Mouse (Mus musculus) A20 (cell line): ENCODE results near the gene Pheta1.

ENCODE experiments used
- DNase-seq: peaks from one replicate; pipeline ENCODE4 v3.0.0-alpha.2; 2011; ENCODE audit warnings: low read depth, low spot score

The Pheta1 gene

DNA sequence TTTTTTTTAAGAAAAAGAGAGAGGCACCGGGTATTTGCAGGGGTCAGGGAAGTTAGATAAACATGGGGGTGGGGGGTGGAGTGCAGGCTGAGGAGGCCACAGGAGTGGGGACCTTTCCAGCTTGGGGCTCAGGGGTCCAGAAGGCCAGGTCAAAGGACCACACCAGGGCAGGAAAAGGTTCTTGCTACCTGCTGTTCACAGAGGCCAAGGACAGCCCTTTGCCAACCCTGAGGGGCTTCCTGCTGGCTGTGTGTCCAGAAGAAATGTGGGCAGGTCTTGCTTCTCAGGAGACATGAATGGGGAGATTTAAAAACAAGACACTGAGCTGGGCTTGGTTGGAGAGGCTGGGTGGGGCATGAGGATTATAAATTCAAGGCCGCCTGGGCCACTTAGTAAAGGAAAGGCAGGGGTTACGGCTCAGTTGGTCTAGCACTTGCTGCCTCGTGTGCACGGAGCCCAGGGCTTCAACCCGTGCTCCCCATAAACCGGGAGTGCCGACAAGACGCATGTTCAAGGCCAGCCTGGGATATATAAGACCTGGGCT lies 41.1 kb downstream of the Pheta1 start:
- no peak for DNase-seq

GRCm38 (mm10) chr5:121890925-121891324 lies 42.1 kb downstream of the Pheta1 start:
- DNase-seq, result no peak

GRCm38 (mm10) chr5:121892281-121892680 lies 43.5 kb downstream of the Pheta1 start:
- no peak for DNase-seq

DNA sequence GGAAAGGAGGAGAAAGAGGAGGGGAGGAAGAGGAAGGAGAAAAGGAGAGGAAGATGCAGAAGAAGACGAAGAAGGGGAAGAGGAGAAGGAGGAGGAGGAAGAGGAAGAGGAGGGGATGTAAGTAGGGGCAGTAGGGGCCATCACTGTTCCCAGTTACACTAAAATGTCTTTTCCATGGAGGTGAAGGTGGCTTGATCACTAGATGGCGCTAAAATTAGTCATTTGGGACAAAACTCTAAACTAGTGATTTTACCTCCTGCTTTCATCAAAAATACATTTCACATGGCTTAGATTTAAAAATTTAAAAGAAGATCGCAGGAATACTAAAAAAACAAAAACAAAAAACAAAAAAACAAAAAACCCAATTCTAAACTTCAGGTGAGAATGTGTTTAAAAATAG lies 44.8 kb downstream of the Pheta1 start:
- DNase-seq, result peak; percentile 35

DNA sequence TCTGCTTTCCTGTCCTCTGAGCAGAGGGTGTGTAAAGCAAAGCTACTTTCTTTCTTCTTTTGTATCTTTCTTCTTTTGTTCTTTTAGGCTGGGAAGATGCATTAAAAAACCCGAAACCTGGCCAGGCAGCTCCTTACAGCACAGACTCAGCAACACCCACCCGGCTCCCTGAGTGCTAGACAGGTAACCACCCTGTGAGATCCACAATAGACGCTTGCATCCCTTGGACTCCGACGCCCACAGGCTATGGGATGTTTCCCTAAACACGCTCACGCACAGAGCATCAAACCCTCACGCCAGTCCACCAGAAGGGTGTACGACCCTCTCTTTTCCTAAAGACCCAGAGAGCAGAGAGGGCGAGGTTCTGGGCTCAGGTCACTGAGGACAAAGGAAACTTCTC lies 45.9 kb downstream of the Pheta1 start:
- DNase-seq, result no peak

DNA sequence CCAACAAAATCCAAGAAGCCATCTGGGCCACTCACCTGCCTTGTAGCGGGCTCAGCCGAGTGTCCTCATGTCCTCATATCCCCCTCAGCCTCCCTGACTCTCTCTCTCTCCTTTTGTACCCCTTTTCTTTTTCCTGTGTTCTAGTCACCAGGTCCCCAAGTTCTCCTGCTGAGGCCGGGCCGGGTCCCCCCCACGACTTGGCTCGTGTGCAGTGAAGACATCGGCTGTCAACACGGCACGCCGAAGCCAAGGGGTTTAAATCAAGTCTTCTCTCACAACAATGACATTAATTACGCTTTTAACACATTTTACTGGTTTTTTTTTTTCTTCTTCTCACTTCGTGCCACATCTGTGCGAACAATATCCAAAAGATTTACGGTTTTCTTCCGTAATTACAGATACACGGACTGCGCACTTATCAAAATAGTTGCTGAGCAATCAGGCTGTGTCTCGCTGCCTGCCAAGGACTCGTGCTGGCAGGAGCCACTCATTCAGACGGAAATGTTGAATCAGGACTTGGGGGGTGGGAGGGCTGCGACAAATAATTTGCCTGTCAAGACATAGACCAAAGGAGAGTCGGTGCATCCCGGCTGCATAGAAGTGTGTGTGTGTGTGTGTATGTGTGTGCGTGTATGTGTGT lies 46.5 kb downstream of the Pheta1 start:
- DNase-seq, result no peak

DNA sequence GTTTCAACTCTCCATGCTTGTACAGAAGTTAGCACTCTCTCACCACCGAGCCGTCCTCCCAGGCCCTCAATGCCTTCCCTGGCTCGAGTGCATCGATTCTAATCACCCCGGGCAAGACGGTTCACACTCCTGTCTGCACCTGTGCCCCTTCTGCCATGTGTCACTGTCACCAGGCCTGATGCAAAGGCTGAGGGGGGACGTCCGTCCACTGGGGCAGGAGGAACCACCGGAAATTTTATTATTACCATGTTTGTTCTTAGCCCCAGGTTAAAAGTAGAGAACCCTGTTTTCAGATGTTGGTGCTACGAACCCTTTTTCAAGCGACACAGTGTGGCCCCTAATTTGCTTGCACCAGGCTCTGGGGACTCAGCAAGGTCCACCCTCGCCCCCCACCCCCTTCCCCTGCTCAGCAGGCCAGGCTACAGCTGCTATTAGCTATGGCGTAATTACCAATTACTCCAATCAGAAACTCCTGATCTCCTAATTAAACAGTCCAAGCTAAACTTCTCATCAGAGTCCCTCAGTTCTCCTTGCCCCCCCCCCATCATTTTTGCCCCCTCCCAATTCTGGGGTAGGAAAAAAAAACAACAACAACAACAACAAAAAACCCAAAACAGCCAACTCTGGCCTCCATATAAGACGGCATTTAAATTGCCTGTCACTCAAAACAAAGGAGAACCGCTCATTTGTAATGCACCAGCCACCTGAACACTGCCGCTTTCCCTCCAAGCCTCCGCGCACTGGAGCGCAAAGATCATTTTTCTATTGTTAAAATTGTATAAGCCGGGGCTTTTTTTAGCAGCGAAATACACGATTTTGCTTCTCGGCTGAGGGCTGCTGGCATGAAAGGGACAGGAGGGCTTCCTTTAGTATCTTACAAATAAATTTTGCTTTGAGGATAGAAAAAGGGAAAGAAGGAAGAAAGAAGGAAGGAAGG lies 54.3 kb downstream of the Pheta1 start:
- DNase-seq, result peak; percentile 84
